Mouse (Mus musculus): ENCODE measurements around the gene Scrt2. TPM values are rescaled to one million over a fixed set of nuclear protein-coding genes. Genes with fewer than 3 reads are reported as not detected.
"Not testable (repeated sequence)": the region's sequence is repeated elsewhere in the genome, so short reads cannot be mapped to it uniquely, and the experiment has no call there.

Scrt2 gene
- under 1 TPM; 0.21 to 0.35 TPM for total RNA-seq (2021)
- 0.27 and 0.36 TPM in 2 replicates for polyA plus RNA-seq (2012; rRNA removed)
- long read RNA-seq, partial matches to known transcripts = 0 of 1 reads
- long read RNA-seq, other reads (novel, unspliced or antisense) = 1 of 1 reads

GRCm38 (mm10) chr2:152080685-152081541 is at the start of gene Scrt2:
Gene Scrt2, plus strand, starts transcription at chr2:152081529.
- no peak for DNase-seq

- no peak for DNase-seq
Observed at GRCm38 (mm10) chr2:152040101-152040500, 41.2 kb upstream of the Scrt2 start.

GRCm38 (mm10) chr2:152047116-152048002 is 34.0 kb upstream of the Scrt2 start:
- DNase-seq = no peak

GRCm38 (mm10) chr2:152048003-152048980 is 33.0 kb upstream of the Scrt2 start:
- DNase-seq = peak; percentile 19

GRCm38 (mm10) chr2:152048981-152049441 is 32.3 kb upstream of the Scrt2 start:
- peak; percentile 51 for DNase-seq

GRCm38 (mm10) chr2:152049611-152050270 is 31.6 kb upstream of the Scrt2 start:
- no peak for DNase-seq

GRCm38 (mm10) chr2:152050316-152050715 is 31.0 kb upstream of the Scrt2 start:
- DNase-seq = no peak

- DNase-seq = no peak
Observed at GRCm38 (mm10) chr2:152051985-152052384, 29.3 kb upstream of the Scrt2 start.

- DNase-seq = no peak
Observed at GRCm38 (mm10) chr2:152055406-152055805, 25.9 kb upstream of the Scrt2 start.

GRCm38 (mm10) chr2:152056368-152057251 is 24.7 kb upstream of the Scrt2 start:
- DNase-seq = no peak

GRCm38 (mm10) chr2:152057252-152057563 is 24.1 kb upstream of the Scrt2 start:
- no peak for DNase-seq

- DNase-seq = not testable (repeated sequence)
Observed at GRCm38 (mm10) chr2:152062817-152063216, 18.5 kb upstream of the Scrt2 start.

GRCm38 (mm10) chr2:152068660-152069433 is 12.5 kb upstream of the Scrt2 start:
- no peak for DNase-seq

GRCm38 (mm10) chr2:152069434-152069786 is 11.9 kb upstream of the Scrt2 start:
- DNase-seq = no peak

- no peak for DNase-seq
Observed at GRCm38 (mm10) chr2:152069941-152070340, 11.4 kb upstream of the Scrt2 start.

GRCm38 (mm10) chr2:152074521-152074920 is 6.8 kb upstream of the Scrt2 start:
- no peak for DNase-seq

- DNase-seq = no peak
Observed at GRCm38 (mm10) chr2:152075294-152075889, 5.9 kb upstream of the Scrt2 start.

GRCm38 (mm10) chr2:152077337-152077736 is 4.0 kb upstream of the Scrt2 start:
- no peak for DNase-seq

All from adrenal gland, adult 2 months (tissue).